Mouse (Mus musculus) frontal cortex, postnatal 36 days (tissue): ENCODE data around the gene Ceacam18.
"Not testable (repeated sequence)": the region's sequence is repeated elsewhere in the genome, so short reads cannot be mapped to it uniquely, and the experiment has no call there.

Experiments
- DNase-seq, 2 experiments: peaks; one replicate each; pipeline ENCODE4 v3.0.0; 2022; ENCODE audit warnings: low spot score in 2 of 2

Ceacam18 gene

DNA sequence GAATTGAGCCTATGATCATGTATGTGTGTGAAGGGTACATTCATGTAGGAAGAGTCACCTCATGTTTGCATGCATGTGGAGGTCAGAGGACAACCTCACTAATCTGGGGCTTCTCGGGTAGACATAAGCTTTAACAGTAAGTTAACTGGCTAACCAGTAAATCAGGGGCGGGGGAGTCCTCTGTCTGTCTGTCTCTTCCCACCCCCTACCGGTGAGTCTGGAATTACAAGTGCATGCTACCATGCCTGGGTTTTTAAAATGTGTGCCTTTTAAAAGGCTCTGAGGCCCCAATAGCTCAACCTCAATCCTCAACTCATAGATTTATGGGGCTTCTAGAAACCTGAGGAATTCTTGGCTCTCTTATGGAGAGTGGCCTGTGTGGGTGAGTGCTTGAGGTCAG, 34.1 kb downstream of the Ceacam18 start:
- no peak for DNase-seq

- DNase-seq = no peak
Measured at GRCm38 (mm10) chr7:43671064-43671808, 36.7 kb downstream of the Ceacam18 start.

GRCm38 (mm10) chr7:43671809-43672580, 37.5 kb downstream of the Ceacam18 start, which contains the start of gene Ctu1:
TSS of gene Ctu1 (plus strand) at chr7:43672016.
- peak; percentile 89 to 96 for DNase-seq

DNA sequence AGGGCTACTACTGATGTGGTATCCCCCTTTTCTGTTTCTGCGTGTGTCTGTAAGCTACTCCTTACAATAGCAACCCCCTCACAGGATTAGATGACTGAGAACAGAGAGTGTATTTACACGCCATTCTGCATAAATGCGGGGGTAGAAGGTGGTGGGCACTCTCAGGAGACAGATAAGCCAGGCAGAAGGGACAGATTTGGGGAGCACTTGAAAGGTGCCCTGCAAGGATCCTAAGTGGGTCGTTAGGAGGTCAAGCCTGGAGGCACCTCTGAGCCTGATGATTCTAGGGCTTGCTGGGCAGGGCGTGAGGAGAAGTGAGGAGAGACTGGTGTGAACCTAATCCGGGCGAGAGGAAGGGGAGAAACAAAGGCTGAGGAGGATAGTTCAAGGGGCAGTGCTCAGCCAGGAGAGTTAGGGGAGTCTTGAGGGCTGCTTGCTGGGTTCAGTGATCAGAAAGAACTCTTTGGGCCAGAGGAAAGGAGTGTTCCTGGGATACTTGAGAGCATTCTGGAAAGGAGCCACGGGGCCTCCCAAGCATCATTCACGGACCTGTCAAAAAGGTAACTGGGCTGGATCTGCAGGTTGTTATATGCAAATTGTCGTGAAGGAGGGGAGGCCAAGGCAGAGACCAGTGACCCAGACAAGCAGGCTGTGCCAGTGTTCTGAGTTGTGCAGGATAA, 38.2 kb downstream of the Ceacam18 start:
- no peak for DNase-seq

DNA sequence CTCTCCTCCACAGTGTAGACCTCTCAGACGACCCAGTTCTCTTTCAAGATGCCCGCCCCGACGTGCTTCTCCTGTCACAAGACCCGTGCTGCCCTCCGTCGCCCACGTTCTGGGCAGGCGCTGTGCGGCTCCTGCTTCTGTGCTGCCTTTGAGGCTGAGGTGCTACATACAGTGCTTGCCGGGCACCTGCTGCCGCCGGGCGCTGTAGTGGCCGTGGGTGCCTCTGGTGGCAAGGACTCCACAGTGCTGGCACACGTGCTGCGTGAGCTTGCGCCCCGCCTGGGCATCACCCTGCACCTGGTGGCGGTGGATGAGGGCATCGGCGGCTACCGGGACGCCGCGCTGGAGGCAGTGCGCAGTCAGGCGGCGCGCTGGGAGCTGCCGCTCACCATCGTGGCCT, 40.6 kb downstream of the Ceacam18 start:
- DNase-seq = no peak

DNA sequence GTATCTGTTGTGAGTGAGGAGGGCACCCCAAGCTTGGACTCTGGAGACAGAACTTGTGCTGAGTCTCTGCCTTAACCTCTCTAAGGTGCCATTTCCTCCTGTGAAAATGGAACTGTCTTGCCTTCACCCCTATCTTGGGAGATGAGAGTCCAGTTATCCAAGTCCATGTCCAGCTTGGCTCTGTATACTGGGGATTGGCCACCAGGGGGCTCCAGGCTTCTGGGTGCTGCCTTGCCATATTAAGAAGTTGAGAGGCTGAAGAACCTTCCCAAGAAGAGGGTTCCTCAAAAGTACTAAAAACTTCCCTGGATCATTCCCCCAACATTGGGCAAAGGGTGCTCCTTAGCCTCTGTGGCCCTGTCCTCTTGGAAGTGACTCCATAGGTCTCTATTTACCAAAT, 44.0 kb downstream of the Ceacam18 start:
- DNase-seq = peak in 1 of 2 experiments; percentile 44

DNA sequence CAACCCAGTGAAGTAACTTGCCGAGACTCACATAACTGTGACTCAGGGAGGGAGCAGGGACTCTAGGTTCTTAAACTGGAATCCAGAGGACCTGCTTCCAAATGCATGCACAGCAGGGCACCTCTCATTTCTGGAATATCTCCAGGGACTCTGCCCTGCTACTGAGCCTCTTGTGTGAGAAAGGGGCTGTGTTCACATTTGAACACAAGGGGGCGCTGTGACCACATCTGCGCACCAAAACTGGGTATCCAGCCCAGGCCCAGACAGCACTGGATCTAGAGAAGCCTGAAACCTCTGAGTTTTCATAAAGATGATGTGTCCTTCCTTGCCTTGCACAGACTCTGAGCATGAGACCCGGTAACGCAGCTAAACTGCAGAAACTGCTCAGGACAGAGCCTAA, 46.5 kb downstream of the Ceacam18 start:
- peak; percentile 60 to 68 for DNase-seq

DNA sequence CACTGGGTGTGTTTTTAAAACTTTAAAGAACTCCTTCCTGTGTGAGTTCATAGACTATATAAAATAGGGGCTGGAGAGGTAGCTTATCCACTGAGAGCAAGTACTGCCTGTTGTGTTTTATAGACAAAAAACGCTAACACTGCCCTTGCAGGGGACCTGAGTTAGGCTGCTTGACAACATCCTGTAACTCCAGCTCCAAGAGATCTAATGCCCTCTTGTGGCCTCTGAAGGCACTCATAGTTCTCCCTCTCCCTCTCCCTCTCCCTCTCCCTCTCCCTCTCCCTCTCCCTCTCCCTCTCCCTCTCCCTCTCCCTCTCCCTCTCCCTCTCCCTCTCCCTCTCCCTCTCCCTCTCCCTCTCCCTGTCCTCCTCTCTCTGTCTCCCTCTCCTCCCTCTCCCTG, 48.0 kb downstream of the Ceacam18 start:
- DNase-seq = not testable (repeated sequence)

GRCm38 (mm10) chr7:43685088-43685487, 50.6 kb downstream of the Ceacam18 start:
- DNase-seq = no peak

GRCm38 (mm10) chr7:43690118-43690517, 55.6 kb downstream of the Ceacam18 start, which contains the start of gene Klk14:
TSS of gene Klk14 (plus strand) at chr7:43690418.
- no peak for DNase-seq
